Mouse (Mus musculus) c-Kit-positive CD71-negative TER-119-negative erythroid progenitor cells, embryonic 14.5 days (primary cell): ENCODE measurements around the gene Gm9922.

Source experiments
- DNase-seq: peaks from one replicate; pipeline ENCODE4 v3.0.0-alpha.2; 2013; ENCODE audit warnings: low read depth

Gene Gm9922

GRCm38 (mm10) chr14:101729237-101729971 lies at the start of gene Gm9922, which contains the start of gene Lmo7:
Gm9922 (minus strand) TSS chr14:101729814.
Lmo7 (plus strand) TSS chr14:101729957.
- peak; percentile 17 for DNase-seq

- DNase-seq = no peak
Observed at GRCm38 (mm10) chr14:101778426-101778825, 48.8 kb upstream of the Gm9922 start.

GRCm38 (mm10) chr14:101777129-101777493 lies 47.5 kb upstream of the Gm9922 start:
- no peak for DNase-seq

GRCm38 (mm10) chr14:101776296-101777128 lies 46.9 kb upstream of the Gm9922 start:
- no peak for DNase-seq

- peak; percentile 19 for DNase-seq
Observed at GRCm38 (mm10) chr14:101774631-101775030, 45.0 kb upstream of the Gm9922 start.

GRCm38 (mm10) chr14:101771756-101772155 lies 42.1 kb upstream of the Gm9922 start:
- DNase-seq = no peak

- no peak for DNase-seq
Observed at GRCm38 (mm10) chr14:101771336-101771735, 41.7 kb upstream of the Gm9922 start.

- DNase-seq = no peak
Observed at GRCm38 (mm10) chr14:101763762-101764295, 34.2 kb upstream of the Gm9922 start.

GRCm38 (mm10) chr14:101762267-101762666 lies 32.7 kb upstream of the Gm9922 start:
- DNase-seq = no peak

GRCm38 (mm10) chr14:101755425-101755824 lies 25.8 kb upstream of the Gm9922 start:
- no peak for DNase-seq

- DNase-seq = no peak
Observed at GRCm38 (mm10) chr14:101750910-101751309, 21.3 kb upstream of the Gm9922 start.

- DNase-seq = no peak
Observed at GRCm38 (mm10) chr14:101748436-101748835, 18.8 kb upstream of the Gm9922 start.

- DNase-seq = no peak
Observed at GRCm38 (mm10) chr14:101747811-101748210, 18.2 kb upstream of the Gm9922 start.

- DNase-seq = no peak
Observed at GRCm38 (mm10) chr14:101746635-101747034, 17.0 kb upstream of the Gm9922 start.

- no peak for DNase-seq
Observed at GRCm38 (mm10) chr14:101737501-101737900, 7.9 kb upstream of the Gm9922 start.

GRCm38 (mm10) chr14:101733542-101734303 lies 4.1 kb upstream of the Gm9922 start:
- DNase-seq = no peak

- no peak for DNase-seq
Observed at GRCm38 (mm10) chr14:101729972-101730692, 518 bp upstream of the Gm9922 start.

GRCm38 (mm10) chr14:101714414-101714813 lies 15.2 kb downstream of the Gm9922 start:
- no peak for DNase-seq

GRCm38 (mm10) chr14:101707088-101707487 lies 22.5 kb downstream of the Gm9922 start:
- no peak for DNase-seq

GRCm38 (mm10) chr14:101704479-101704878 lies 25.1 kb downstream of the Gm9922 start:
- DNase-seq = no peak

GRCm38 (mm10) chr14:101688406-101688805 lies 41.2 kb downstream of the Gm9922 start:
- no peak for DNase-seq
